Mouse (Mus musculus) fibroblast of lung, adult 2 months (primary cell): ENCODE measurements around the gene Alkbh4.

Source experiments
- DNase-seq: peaks from one replicate; pipeline ENCODE4 v3.0.0-alpha.2; 2011; ENCODE audit warnings: low read depth

Gene Alkbh4

GRCm38 (mm10) chr5:136182049-136182448 lies 46.1 kb downstream of the Alkbh4 start:
- DNase-seq, result no peak

- no peak for DNase-seq
Measured at GRCm38 (mm10) chr5:136182830-136183229, 46.9 kb downstream of the Alkbh4 start.

GRCm38 (mm10) chr5:136183766-136184165 lies 47.8 kb downstream of the Alkbh4 start:
- no peak for DNase-seq

- peak; percentile 29 for DNase-seq
Measured at GRCm38 (mm10) chr5:136186723-136187122, 50.8 kb downstream of the Alkbh4 start.
